Mouse (Mus musculus): ENCODE measurements around the gene Slc5a6.
A peak's percentile ranks its signal among the peaks of the same experiment; 100 is the strongest.

- TF ChIP-seq CTCF (IDR thresholded peaks at IDR 0.05; ENCODE audit: control insufficient read depth, insufficient read depth, insufficient read length) (no peak), MYOD1 (IDR thresholded peaks at IDR 0.05; ENCODE audit: control insufficient read depth, insufficient read length, low read depth) (no peak), MAX (IDR thresholded peaks at IDR 0.05) (peak; percentile 78), USF1 (IDR thresholded peaks at IDR 0.05; ENCODE audit: low read depth) (peak; percentile 78), FOSL1 (IDR thresholded peaks at IDR 0.05; ENCODE audit: insufficient read depth, low read length, poor library complexity, severe bottlenecking) (no peak)
Measured at GRCm38 (mm10) chr5:31047848-31048762, 619 bp downstream of the Slc5a6 start, which contains the start of gene Atraid.

All from C2C12 (cell line).